17 mouse cellular contexts compared by ENCODE assay signal in genomic region chr9:15472256-15472655, GRCm38 (mm10).
"Had no signal": no experiment of that assay in that cellular context is flagged by ENCODE, and none has a peak within 500 bp of the region (broad histone marks: within the 10 kb centered on the region; RNA-seq: fewer than 3 reads in every experiment).

No protein-coding gene starts in this region.

- H3K9ac ChIP-seq: lung, embryonic 15.5 days; midbrain, embryonic 13.5 days; midbrain, embryonic 15.5 days; neural tube, embryonic 12.5 days; stomach, embryonic 15.5 days had no signal

- H3K27me3 ChIP-seq: lung, embryonic 15.5 days; midbrain, embryonic 13.5 days; midbrain, embryonic 15.5 days; neural tube, embryonic 12.5 days; stomach, embryonic 15.5 days had no signal

- H3K4me2 ChIP-seq: lung, embryonic 15.5 days; midbrain, embryonic 11.5 days; midbrain, embryonic 13.5 days; midbrain, embryonic 15.5 days; neural tube, embryonic 12.5 days; stomach, embryonic 15.5 days had no signal

- H3K9me3 ChIP-seq: lung, embryonic 15.5 days; midbrain, embryonic 13.5 days; midbrain, embryonic 15.5 days; neural tube, embryonic 12.5 days; stomach, embryonic 15.5 days had no signal

- H3K27ac ChIP-seq: lung, embryonic 15.5 days; macrophage; midbrain, embryonic 13.5 days; midbrain, embryonic 15.5 days; neural tube, embryonic 12.5 days; stomach, embryonic 15.5 days; stomach, postnatal 0 days had no signal

- H3K4me3 ChIP-seq: lung, embryonic 15.5 days; megakaryocyte, embryonic 14.5 days; midbrain, embryonic 13.5 days; midbrain, embryonic 15.5 days; neural tube, embryonic 12.5 days; stomach, embryonic 15.5 days had no signal

- H3K36me3 ChIP-seq: lung, embryonic 15.5 days; midbrain, embryonic 13.5 days; midbrain, embryonic 15.5 days; neural tube, embryonic 12.5 days; stomach, embryonic 15.5 days had no signal

- ATAC-seq: lung, postnatal 0 days; midbrain, embryonic 13.5 days; midbrain, embryonic 15.5 days had no signal

- DNase-seq: lung, adult 2 months; lung, postnatal 14 days; lung, postnatal 36 days; right cerebral cortex, postnatal 14 days; thymus, adult 2 months; thymus, postnatal 25 days; thymus, postnatal 4 days had no signal

- H3K4me1 ChIP-seq: lung, embryonic 15.5 days; megakaryocyte, embryonic 14.5 days; midbrain, embryonic 13.5 days; midbrain, embryonic 15.5 days; neural tube, embryonic 12.5 days; stomach, embryonic 15.5 days had no signal
